Mouse (Mus musculus): ENCODE data around the gene BC030870. TPM values are rescaled to one million over a fixed set of nuclear protein-coding genes. Genes with fewer than 3 reads are reported as not detected.

Gene BC030870
- total RNA-seq, 4 experiments from 2014 or later, result not detected

DNA sequence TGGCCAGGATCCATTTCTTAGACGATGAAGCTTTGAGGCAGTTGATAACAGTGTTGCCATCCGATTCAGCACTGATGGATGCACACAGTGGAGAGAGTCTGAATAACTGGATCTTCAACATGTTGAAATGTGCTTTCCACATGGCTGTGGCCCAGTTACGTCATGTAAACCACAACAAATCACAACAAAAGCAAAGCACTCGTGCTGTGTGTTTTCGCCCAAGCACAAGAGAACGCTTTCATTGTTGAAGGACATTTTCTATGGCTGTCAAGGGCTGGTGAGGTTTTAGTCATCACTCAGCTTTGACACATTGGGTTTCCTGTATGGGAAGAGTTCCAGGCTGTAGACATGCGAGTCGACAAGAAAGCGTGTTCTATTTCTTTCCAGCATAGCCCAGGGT lies 48.6 kb downstream of the BC030870 start:
- no peak for DNase-seq (ENCODE audit: low spot score in 2 of 2)

DNA sequence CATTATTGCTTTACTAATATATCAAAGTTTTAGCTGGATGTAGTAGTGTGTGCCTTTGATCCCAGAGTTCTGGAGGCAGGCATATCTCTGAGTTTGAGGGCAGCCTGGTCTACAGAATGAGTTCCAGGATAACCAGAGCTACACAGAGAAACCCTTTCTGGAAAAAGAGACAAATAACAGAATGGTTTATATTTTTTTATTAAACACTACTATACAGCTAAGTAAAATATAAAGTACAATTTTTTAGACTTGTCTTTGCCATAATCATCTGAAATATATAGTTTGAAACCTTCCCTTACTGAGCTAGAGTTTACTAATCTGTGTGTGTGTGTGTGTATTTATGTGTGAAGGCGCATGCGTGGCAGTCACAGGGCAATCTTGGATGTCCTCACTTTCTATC lies 54.6 kb downstream of the BC030870 start, which contains the start of gene Gm10663:
Gm10663 (plus strand) TSS at position 301 of the 400 bp plus-strand sequence.
- DNase-seq (ENCODE audit: low spot score in 2 of 2), result no peak

GRCm38 (mm10) chr8:65070996-65071395 lies 58.4 kb downstream of the BC030870 start:
- DNase-seq (ENCODE audit: low spot score in 2 of 2), result no peak

DNA sequence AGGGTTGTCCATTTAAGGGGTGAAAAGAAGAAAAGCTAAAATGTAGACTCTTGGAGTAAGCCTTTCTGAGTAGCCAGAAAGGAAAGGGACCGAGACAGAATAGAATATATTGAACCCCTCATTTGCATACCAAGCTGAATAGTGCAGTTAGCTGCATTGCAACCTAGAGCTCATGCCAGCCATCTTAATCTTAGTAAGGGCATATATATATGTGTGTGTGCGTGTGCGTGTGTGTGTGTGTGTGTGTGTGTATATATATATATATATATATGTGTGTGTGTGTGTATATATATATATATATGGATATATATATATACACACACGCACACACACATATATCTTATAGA lies 60.9 kb downstream of the BC030870 start:
- DNase-seq (ENCODE audit: low spot score in 2 of 2), result no peak

DNA sequence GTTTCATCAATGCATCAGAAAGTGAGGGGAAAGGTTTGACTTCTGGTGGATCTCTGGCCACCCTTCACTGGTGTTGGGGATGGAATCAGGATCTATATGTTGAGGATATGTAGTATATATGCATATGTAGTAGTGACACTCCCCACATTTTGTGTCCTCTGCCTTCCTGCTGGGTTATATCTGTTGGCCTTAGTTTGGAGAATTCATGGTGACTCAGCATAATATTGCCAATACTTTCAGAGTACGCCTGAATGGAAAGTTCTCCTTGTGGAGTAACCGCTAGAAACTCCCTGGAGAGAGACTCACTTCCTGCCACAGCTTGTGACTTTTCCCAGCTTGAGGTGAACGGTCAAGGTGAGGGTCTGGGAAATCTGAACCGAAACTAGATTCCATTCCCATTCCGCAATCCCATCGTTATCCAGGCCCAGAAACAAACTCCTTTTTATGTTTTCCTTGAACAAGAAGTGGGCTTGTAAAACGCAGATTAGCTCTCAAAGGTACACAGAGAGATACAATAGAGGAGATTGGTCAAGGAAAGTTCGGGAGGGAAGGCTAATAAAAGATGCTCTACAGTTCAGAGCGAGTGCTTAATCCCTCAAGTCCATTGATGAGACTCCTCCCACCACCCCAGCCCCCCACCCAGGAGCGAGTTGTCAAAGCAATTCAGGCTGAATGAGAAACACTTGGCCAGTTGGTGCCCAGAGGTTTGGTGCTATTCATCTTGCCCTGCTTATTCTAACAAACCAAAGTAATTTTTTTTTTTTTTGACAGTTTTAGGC lies 61.5 kb downstream of the BC030870 start:
- no peak for DNase-seq (ENCODE audit: low spot score in 2 of 2)

- no peak for DNase-seq (ENCODE audit: low spot score in 2 of 2)
These were observed 62.3 kb downstream of the BC030870 start for GRCm38 (mm10) chr8:65067031-65067430.

DNA sequence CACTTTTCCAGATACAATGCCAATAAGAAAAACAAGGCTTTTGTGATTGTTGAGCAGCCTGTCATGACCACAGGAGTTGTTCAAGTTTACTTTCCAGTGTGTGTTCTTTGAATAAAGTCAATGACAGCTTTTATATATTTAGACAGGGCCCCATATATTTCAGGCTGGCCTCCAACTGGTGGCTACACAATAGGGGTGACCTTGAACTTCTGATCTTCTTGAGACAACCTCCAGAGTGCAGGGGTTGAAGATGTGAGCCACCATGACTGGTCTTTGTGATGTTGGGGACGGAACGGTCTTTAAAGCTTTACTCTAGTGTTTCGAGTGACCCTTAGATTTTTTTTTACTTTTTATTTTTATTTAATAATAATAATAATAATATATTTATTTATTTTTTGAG lies 63.7 kb downstream of the BC030870 start:
- no peak for DNase-seq (ENCODE audit: low spot score in 2 of 2)

- DNase-seq (ENCODE audit: low spot score in 2 of 2), result no peak
These were observed 65.3 kb downstream of the BC030870 start for GRCm38 (mm10) chr8:65064071-65064470.

GRCm38 (mm10) chr8:65062195-65062594 lies 67.2 kb downstream of the BC030870 start:
- no peak for DNase-seq (ENCODE audit: low spot score in 2 of 2)

DNA sequence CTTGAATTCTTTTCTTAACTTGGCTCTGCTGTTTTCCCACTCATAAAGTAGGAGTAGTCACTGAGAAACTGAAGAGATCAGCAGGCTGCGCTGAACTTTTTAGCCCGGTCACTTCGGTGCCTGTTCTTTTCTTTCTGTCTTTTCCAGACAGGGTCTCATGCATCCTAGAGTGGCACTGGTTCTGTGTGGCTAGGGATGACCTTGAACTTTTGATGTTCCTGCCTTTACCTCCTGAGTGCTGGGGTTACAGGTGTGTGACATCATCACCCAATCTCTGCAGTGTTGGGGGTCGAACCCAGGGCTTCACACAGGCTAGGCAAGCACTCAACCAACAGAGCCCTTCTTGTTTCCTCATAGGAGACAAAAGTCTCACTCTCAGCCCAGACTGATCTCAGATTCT lies 72.6 kb downstream of the BC030870 start:
- DNase-seq (ENCODE audit: low spot score in 2 of 2), result no peak

GRCm38 (mm10) chr8:65053968-65054367 lies 75.4 kb downstream of the BC030870 start:
- no peak for DNase-seq (ENCODE audit: low spot score in 2 of 2)

DNA sequence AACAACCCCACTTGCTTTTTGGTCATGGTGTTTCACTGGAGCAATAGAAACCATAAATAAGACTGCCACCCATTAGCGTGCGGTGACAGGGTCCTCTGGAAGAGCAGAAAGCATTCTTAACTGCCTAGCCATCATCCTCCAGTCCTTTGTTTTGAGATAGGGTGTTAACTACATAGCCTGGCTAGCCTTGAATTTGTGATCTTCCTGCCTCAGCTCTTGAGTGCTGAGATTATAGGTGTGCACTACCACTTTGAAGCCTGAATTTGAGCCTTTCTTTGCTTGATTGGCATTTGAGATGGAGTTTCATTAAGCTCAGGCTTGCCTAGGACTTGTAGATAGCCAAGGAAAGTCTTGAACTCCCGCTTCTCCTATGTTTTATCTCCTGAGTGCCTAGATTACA lies 75.8 kb downstream of the BC030870 start:
- DNase-seq (ENCODE audit: low spot score in 2 of 2), result no peak

DNA sequence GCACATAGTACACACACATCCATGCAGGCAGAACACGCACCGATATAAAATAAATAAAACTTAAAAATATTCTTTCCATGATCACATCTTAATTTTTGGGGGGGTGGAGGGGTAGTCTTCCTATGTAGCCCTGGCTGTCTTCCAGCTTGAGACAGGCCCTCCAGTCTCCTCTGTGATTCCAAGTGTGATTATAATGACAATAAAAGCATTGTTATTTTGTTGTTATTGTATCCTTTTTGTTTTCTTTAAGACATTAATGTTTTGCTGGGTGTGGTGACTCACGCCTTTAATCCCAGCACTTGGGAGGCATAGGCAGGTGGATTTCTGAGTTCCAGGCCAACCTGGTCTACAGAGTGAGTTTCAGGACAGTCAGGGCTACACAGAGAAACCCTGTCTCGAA lies 81.6 kb downstream of the BC030870 start:
- no peak for DNase-seq (ENCODE audit: low spot score in 2 of 2)

DNA sequence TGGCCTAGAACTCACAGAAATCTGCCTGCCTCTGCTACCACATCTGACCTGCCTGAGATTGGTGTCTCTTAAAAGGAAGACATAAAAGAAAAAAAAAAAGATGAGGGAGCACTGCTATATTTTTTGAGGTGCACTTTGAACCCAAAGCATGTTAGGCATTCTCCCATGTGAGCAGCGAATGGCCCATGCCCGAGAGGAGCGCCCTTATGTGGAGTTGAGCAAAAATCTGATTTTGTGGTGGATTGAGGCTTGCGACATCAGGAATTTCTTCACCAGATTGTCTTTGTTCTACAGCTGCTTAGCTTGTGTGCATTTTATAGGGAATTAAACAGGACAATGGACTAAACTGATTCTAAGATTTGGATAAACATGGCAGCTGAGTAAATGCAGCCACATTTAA lies 82.2 kb downstream of the BC030870 start:
- no peak for DNase-seq (ENCODE audit: low spot score in 2 of 2)

- no peak for DNase-seq (ENCODE audit: low spot score in 2 of 2)
These were observed 82.8 kb downstream of the BC030870 start for GRCm38 (mm10) chr8:65046565-65046964.

DNA sequence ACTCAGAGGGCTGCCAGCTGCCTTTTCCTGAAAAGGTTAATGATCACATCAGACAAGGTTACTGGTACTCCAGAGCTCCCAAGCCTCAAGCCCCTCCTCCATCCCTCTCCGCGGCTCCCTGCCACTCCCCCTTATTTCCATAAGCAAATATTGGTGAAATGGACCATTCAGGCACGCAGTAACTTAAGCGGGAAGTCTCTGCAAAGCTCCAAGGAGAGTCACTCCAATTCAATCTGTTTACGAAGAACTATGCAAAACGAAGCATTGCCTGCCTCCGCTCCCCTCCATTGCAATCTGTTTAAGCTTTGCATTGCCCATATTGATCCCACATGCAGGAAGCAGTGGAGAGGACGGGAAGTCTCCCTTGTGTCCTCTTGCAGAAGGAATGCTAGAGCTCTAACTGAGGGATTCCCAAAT lies 92.2 kb downstream of the BC030870 start, which contains the start of gene Apela:
Apela (minus strand) TSS at position 220 of the 417 bp plus-strand sequence.
- DNase-seq (ENCODE audit: low spot score in 2 of 2), result peak; percentile 6 to 13

Small RNA genes within 50 kb of the gene (microRNA-seq; reads per million reads assigned to microRNA genes)
- 0 reads per million in 2 experiments for gene Gm24333

Other genes with a start within 250 kb of the BC030870 start
- gene Tmem192, start 182.4 kb downstream of the BC030870 start, total RNA-seq (2022), result 10 to 100 TPM; 26.0 to 28.4 (median 28.3) TPM
- gene Trim75, start 141.7 kb downstream of the BC030870 start, total RNA-seq (2022), result not detected
- gene Trim61, start 111.0 kb downstream of the BC030870 start, total RNA-seq (2022), result not detected
- gene Trim60, start 111.0 kb downstream of the BC030870 start, total RNA-seq (2022), result not detected
- not detected for gene Apela, start 92.2 kb downstream of the BC030870 start, total RNA-seq (2022)
- gene Gm10663, start 54.5 kb downstream of the BC030870 start, total RNA-seq (2022), result not detected